Mouse (Mus musculus) lung, adult 2 months (tissue): ENCODE measurements around the gene Grn. TPM values are rescaled to one million over a fixed set of nuclear protein-coding genes. Genes with fewer than 3 reads are reported as not detected.
A peak's percentile ranks its signal among the peaks of the same experiment; 100 is the strongest.
"Not testable (repeated sequence)": the region's sequence is repeated elsewhere in the genome, so short reads cannot be mapped to it uniquely, and the experiment has no call there.

Experiments used
- DNase-seq: peaks from one replicate; pipeline ENCODE4 v3.0.0; 2022
- H3K4me1 ChIP-seq: fragments of 200-500 bp; 2 replicates; pipeline ENCODE4 v1.6.1; 2011; ENCODE audit warnings: low read length; ENCODE audit not compliant: control insufficient read depth, insufficient read depth
- H3K4me3 ChIP-seq: fragments of 200-500 bp; replicated peaks from 2 replicates; pipeline ENCODE3; 2011; ENCODE audit warnings: low read depth, mild to moderate bottlenecking, control low read depth, low read length; ENCODE audit errors: extremely low read depth
- CTCF ChIP-seq: fragments of 200-500 bp; IDR thresholded peaks from 2 replicates; pipeline ENCODE4 v1.5.1; 2011; ENCODE audit warnings: mild to moderate bottlenecking, low read length, control low read depth; ENCODE audit not compliant: insufficient read depth
- POLR2A ChIP-seq: fragments of 200-500 bp; IDR thresholded peaks from 2 replicates; pipeline ENCODE4 v1.6.1; 2011; ENCODE audit warnings: low read depth, mild to moderate bottlenecking, control low read depth, low read length, borderline replicate concordance; ENCODE audit errors: extremely low read depth
- WGBS: fragments of 180-500 bp; shearing (Covaris S2); methylation state at CpG from one replicate; pipeline ENCODE4 v1.1.7; 2018; 5-methylcytosine and 5-hydroxymethylcytosine counted together
- polyA plus RNA-seq: library from polyadenylated mRNA; depleted of rRNA; stranded (reverse); fragments of >200 nt; gene quantifications from 2 replicates; pipeline ENCODE4 v1.2.3, GENCODE M21; 2012; rRNA removed

The Grn gene
- polyA plus RNA-seq, result 220 and 257 TPM in 2 replicates

GRCm38 (mm10) chr11:102430121-102431017 lies at the start of gene Grn:
Gene Grn, plus strand, starts transcription at chr11:102430315.
- Histone ChIP-seq H3K4me3 (peak within 1 kb of the TSS; percentile 99), H3K4me1 (peaks cover 16% of the 10 kb centered on the region)
- TF ChIP-seq CTCF (no peak), POLR2A (peak; percentile 77; the same call in 1 of the 2 replicates)
- WGBS, result under 1% methylated on average over 29 of the region's 29 CpGs
- peak; percentile 86 for DNase-seq

GRCm38 (mm10) chr11:102381341-102382100 lies 48.6 kb upstream of the Grn start:
- DNase-seq, result no peak
- H3K4me3 ChIP-seq, result no peak overlapping the region
- WGBS, result 49% methylated on average over 4 of the region's 4 CpGs
- TF ChIP-seq POLR2A, result no peak
- no peak for TF ChIP-seq CTCF
- H3K4me1 ChIP-seq, result no peaks in the 10 kb centered on the region

GRCm38 (mm10) chr11:102382794-102383193 lies 47.3 kb upstream of the Grn start:
- no peak for TF ChIP-seq CTCF
- TF ChIP-seq POLR2A, result no peak

GRCm38 (mm10) chr11:102383365-102384136 lies 46.6 kb upstream of the Grn start:
- DNase-seq, result no peak
- Histone ChIP-seq H3K4me3 (no peak overlapping the region), H3K4me1 (no peaks in the 10 kb centered on the region)
- TF ChIP-seq POLR2A (no peak), CTCF (no peak)
- WGBS, result 76% methylated on average over 1 of the region's 1 CpGs

More at GRCm38 (mm10) chr11:102382794-102383193, 47.3 kb upstream of the Grn start:
- no peak for DNase-seq
- WGBS, result 77% methylated on average over 3 of the region's 3 CpGs
- Histone ChIP-seq H3K4me1 (no peaks in the 10 kb centered on the region), H3K4me3 (no peak overlapping the region)

GRCm38 (mm10) chr11:102384418-102384817 lies 45.7 kb upstream of the Grn start:
- no peaks in the 10 kb centered on the region for H3K4me1 ChIP-seq
- TF ChIP-seq POLR2A, result no peak
- TF ChIP-seq CTCF, result no peak
- no peak overlapping the region for H3K4me3 ChIP-seq
- WGBS, result 69% methylated on average over 2 of the region's 2 CpGs
- no peak for DNase-seq

GRCm38 (mm10) chr11:102385075-102385474 lies 45.0 kb upstream of the Grn start:
- DNase-seq, result no peak
- TF ChIP-seq POLR2A (no peak), CTCF (no peak)
- Histone ChIP-seq H3K4me1 (no peaks in the 10 kb centered on the region), H3K4me3 (no peak overlapping the region)
- WGBS, result 46% methylated on average over 4 of the region's 4 CpGs

GRCm38 (mm10) chr11:102386121-102386520 lies 44.0 kb upstream of the Grn start:
- no peak overlapping the region for H3K4me3 ChIP-seq
- TF ChIP-seq POLR2A (no peak), CTCF (no peak)
- DNase-seq, result no peak
- no peaks in the 10 kb centered on the region for H3K4me1 ChIP-seq
- WGBS, result 40% methylated on average over 5 of the region's 5 CpGs

- not testable (repeated sequence) for H3K4me3 ChIP-seq, H3K4me1 ChIP-seq, DNase-seq
- 81% methylated on average over 4 of the region's 5 CpGs for WGBS
Observed at GRCm38 (mm10) chr11:102389436-102389835, 40.7 kb upstream of the Grn start.
